Mouse (Mus musculus): Measurements from ENCODE around the gene Lcp1. TPM values are rescaled to one million over a fixed set of nuclear protein-coding genes. Genes with fewer than 3 reads are reported as not detected.

Gene Lcp1
- polyA plus RNA-seq, 1 experiment from 2014 or later: 36.1 TPM

Small RNA genes within 50 kb of the gene (microRNA-seq; reads per million reads assigned to microRNA genes)
- gene Gm44482: not detected

Other genes with a start within 250 kb of the Lcp1 start
- gene Lrch1, start 183.2 kb upstream of the Lcp1 start, polyA plus RNA-seq (2016; fragmentation: Nextera tagmentation; extraction: Ambion mirVana): 16.2 and 16.6 TPM in 2 replicates
- gene Rubcnl, start 115.1 kb upstream of the Lcp1 start, polyA plus RNA-seq (2016; fragmentation: Nextera tagmentation; extraction: Ambion mirVana): 1.5 TPM in 2 replicates
- gene Lrrc63, start 220 bp upstream of the Lcp1 start, polyA plus RNA-seq (2016; fragmentation: Nextera tagmentation; extraction: Ambion mirVana): not detected in 2 replicates
- 0.15 and 0.87 TPM in 2 replicates for gene Cpb2, start 111.2 kb downstream of the Lcp1 start, polyA plus RNA-seq (2016; fragmentation: Nextera tagmentation; extraction: Ambion mirVana)
- gene Zc3h13, start 153.3 kb downstream of the Lcp1 start, polyA plus RNA-seq (2016; fragmentation: Nextera tagmentation; extraction: Ambion mirVana): 22.8 and 24.2 TPM in 2 replicates